Mouse (Mus musculus) induced T-regulatory cell, adult 2 months (primary cell): ENCODE data around the gene Npcd.

Source experiments
- DNase-seq: peaks from one replicate; pipeline ENCODE4 v3.0.0-alpha.2; 2012; ENCODE audit warnings: low read depth

The Npcd gene

GRCm38 (mm10) chr15:79834130-79834880, at the start of gene Npcd, which contains the start of gene Cbx6:
Gene Npcd, minus strand, starts transcription at chr15:79834237.
Gene Cbx6, minus strand, starts transcription at chr15:79834688.
- DNase-seq: peak; percentile 91

DNA sequence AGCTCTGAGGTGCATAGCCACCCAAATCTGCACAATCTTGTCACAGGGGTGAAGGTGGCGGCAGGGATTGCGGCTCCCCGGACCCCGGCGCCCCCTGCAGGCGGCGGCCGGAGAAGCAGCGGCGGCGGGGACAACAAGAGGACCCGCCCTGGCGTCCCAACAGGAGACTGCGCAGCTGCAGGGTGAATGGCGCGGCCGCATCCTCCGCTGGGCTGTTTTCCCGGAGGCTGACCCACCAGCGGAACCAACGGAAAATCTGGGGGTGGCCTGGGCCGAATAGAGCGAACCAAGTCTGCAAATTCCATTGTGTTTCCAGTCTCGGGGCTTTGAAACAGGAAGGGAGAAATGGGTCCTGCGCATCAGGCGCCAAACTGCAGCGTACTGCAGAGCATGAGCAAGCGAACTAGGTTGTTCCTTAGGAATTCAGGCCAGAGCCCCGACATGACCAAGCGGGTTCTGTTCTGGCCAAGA, 49.4 kb upstream of the Npcd start:
- DNase-seq: peak; percentile 93

DNA sequence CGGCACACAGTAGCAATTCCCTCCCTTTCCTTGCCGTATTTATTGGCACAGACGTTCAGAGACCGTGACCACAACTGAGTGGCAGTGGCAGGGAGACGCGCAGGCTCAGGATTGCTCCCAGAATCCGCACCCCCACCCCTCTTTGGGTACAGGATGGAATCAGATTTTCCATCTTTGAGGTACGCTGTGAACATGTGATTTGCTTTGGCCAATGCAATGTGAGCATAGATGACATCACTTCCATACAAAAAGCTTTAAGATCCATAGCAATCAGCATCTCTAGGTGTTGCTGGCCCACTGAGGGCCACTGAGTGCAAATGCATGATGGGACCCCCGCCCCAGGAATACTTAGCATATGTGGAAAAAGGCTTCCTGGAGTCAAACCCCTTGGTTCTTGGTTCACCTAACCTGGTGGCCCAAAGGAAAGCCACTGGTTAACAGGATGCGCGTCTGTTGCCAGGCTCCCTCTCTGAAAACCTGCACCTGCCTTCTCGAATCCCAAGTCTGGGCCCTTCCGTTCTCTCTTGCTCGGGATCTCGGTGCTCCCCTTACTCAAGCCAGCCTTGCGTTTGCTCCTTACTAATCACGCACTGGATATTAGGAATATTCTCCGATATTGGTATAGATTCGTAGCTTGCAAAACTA, 48.7 kb upstream of the Npcd start:
- DNase-seq: no peak

- no peak for DNase-seq
These were observed 46.4 kb upstream of the Npcd start for GRCm38 (mm10) chr15:79880477-79880876.

GRCm38 (mm10) chr15:79879319-79879718, 45.3 kb upstream of the Npcd start:
- DNase-seq: no peak

DNA sequence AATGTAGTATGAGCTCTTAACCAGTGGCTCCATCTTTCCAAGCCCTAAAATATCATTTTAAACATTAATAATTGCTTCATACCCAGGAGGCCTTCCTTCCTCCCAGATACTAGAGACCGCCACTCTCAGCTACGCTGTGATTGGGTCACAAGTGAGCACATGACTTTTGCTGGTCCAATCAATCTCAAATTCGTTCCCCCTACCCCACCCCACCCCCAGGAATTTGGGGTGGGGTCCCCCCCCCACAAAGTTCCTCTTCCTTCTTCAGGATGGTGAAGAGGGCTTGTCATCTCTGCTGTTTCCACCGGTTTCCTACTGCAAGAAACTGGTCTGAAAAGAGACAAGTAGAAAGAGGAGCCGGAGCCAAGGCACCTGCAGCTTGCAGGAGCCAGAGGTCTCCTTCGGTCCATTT, 44.7 kb upstream of the Npcd start:
- DNase-seq: no peak

DNA sequence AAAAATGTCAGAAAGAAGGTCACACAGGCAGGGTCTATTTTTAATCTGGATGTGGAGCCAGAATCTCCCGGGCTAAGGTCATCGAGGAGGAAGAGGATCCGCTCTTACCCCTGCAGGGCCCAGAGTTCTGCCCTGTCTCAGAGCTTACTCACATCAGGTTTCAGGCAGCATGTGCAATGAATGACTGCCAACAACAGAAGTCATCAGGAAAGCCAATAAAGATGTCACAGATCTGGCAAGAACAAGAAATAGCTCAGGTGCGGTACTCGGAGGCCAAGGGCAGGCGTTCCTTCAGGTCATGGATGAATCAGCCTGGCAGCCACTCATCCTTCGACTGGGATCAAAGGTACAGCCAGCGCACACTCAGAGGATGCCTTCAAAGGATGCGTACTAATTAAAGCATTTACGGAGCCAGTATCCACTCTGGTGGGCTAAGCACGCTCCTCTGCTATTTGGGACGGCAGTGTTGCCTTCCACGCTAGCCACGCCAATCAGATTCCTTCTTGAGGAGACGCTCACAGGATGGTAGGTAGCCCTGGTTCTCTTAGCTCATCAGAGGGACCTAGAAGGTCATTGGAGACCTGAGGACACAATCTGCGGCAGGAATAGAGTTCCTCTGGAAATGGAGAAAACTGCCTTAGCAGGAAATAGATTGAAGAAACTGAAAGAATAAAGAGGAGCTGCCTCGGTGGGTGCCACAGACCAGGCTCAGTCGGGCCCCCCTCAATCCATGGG, 41.4 kb upstream of the Npcd start:
- no peak for DNase-seq

DNA sequence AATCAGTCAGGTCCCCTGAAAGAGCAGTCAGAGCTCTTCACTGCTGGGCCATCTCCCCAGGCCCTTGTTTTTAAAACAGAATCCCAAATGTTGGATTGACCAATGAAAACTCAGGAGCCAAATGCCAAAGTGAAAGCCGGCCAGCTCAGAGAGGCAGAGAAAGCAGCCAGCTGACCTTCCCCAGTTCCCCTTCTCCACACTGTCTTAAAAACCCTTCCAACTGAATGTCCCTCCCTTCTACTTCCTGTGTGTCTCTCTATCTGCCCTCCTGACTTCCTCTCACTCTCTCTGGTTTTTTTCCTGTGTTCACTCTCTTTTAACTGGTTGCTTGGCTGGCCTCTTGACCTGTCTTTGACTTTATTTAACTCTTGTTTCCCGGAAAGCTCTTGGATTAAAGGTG, 40.0 kb upstream of the Npcd start:
- DNase-seq: no peak

- no peak for DNase-seq
These were observed 39.5 kb upstream of the Npcd start for GRCm38 (mm10) chr15:79873545-79873944.

DNA sequence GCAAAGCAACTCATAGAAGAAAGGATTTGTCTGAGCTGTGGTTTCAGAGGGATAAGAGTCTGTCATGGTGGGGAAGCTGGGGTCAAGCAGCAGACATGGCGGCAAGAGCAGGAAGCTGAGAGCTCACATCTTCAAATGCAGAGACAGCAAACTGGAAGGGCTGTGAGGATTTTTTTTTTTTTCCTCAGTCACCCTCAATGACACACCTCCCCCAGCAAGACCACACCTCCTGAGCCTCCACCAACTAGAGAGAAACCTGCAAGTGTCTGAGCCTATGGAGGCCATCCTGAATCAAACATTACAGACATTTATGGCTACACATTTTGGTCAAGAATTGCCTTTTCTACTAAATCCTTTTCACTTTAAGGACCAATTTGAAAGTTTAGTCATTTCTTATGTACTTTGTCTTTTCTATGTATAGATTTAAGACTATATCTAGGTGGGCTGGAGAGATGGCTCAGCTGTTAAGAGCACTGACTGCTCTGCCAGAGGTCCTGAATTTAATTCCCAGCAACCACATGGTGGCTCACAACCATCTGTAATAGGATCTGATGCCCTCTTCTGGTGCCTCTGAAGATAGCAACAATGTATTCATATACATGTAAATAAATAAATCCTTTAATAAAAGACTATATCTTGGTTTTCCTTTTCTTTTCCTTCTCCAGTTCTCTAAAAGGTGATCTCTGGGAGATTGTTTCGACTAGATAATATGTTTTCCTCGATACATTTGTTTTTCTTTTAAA, 33.4 kb upstream of the Npcd start:
- DNase-seq: peak; percentile 34

DNA sequence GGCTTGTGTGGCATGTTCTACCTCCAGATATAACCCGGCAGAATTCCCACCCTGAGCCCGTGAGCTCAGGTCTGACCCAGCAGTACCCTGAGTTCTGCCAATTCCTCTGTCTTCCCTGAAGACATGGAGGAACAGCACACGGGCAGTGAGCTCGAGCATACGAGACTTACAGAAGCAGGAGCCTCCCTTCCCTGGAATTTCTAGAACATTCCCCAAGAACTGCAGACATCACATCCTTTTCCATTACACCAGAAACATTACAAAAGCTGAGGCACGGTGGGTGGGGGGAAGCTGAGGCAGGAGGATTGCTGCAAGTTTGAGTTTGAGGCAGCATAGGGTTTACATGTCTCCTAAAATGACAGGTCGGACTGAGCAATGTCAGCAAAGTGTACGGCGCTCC, 25.8 kb upstream of the Npcd start:
- no peak for DNase-seq

DNA sequence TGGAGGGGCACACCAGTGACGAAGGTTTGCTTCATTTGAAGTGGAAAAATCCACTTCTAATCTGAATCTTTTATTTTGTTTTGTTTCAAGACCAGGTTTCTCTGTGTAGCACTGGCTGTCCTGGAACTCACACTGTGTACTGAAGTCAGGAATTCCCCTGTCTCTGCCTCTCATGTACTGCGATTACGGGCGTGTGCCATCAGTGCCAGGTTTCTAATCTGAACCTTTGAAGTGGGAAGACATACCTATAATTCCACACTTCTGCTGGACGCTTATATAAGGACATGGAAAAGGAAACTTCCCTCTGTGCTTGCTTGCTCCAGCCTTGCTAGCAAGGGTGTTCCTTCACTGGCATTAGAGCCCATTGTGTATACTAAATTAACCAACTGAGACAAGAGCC, 24.9 kb upstream of the Npcd start:
- DNase-seq: no peak

- DNase-seq: no peak
These were observed 16.1 kb upstream of the Npcd start for GRCm38 (mm10) chr15:79850143-79850542.

- no peak for DNase-seq
These were observed 13.1 kb upstream of the Npcd start for GRCm38 (mm10) chr15:79847100-79847499.

DNA sequence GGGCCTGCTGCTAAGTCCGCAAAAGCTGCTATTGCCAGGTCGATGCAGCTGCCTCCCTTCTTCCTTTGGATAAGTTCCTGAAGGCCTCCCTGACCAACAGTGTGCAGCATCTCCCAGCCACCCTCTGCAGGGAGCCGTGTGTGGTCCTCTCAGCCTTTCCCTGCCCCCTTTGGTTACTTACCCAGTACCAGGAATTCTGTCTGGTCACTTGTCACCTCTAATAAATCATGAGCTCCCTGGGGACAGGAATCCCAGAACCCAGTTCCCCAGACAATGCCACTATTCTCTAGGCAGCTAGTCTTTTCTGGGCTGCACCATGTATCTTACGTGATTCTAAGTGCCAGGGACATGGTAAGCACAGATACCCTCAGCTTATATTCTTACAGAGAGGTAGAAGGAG, 11.9 kb upstream of the Npcd start:
- DNase-seq: no peak

DNA sequence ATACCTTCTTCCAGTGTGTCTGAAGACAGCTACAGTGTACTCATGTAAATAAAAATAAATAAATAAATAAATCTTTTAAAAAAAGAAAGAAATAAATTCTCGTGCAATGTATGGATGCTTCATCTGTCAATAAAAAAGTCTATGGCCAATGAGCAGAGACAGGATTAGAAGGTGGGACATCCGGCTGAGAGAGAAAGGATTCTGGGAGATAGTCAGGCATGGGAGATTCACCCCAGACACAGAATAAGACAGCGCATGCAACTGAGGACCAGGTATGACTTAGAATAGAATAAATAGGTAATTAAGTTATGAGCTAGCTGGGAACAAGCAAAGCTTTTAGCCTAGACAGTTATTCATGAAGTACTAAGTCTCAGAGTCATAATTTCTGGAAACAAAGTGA, 8.9 kb upstream of the Npcd start:
- no peak for DNase-seq

DNA sequence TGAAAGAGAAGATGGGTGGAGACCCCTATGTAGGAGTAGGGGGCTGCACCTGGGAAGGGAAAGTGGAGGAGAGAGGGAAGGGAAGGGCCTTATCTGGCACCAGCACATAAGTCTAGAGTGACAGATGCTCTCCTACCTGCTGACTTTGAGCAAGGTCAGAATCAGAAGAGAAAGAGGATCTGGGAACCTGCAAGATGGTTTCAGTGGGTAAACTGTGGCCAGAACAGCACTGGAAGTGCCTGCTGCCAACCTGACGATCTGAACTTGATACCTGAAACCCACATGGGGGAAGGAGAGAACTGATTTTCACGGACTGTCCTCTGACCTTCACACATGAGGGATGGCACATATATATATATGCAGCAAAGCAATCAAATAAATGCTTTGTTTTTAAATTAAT, 6.2 kb upstream of the Npcd start:
- no peak for DNase-seq

DNA sequence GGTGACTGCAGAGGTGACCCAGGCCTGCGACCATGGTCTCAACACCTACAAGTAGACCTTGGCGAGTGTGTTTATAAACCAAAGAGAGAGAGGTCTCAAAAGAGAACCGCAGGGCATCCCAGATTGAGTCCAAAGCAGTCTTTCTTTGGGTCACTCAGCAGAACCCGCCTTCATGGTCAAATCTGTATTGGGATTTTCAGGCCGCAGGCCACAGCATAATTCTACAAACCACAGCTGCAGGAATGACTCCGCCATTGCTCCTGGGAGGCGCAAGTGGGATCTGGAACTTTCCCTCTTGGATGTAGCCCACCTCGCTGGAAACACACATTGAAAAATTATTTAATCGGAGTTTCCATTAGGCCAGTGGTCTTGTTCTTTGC, 834 bp upstream of the Npcd start:
- DNase-seq: no peak

GRCm38 (mm10) chr15:79833251-79834050, 586 bp downstream of the Npcd start:
- no peak for DNase-seq

GRCm38 (mm10) chr15:79832064-79832900, 1.8 kb downstream of the Npcd start:
- peak; percentile 89 for DNase-seq
